Mouse (Mus musculus) limb, embryonic 13.5 days (tissue): ENCODE measurements around the gene Hoxb4. TPM values are rescaled to one million over a fixed set of nuclear protein-coding genes. Genes with fewer than 3 reads are reported as not detected.

Experiments
- ATAC-seq: fragments of 200-750 bp; cut with Nextera tagmentation; 2 replicates; pipeline ENCODE4 v1.8.0; 2017; ENCODE audit warnings: low read depth, moderate number of reproducible peaks, moderate TSS enrichment; ENCODE audit not compliant: low FRiP score
- H3K27ac ChIP-seq: fragments of 300-500 bp; sonication (generic); 2 replicates; pipeline ENCODE4 v1.5.1; 2015; ENCODE audit warnings: inconsistent platforms, mild to moderate bottlenecking, moderate library complexity
- H3K27me3 ChIP-seq: fragments of 300-500 bp; sonication (generic); 2 replicates; pipeline ENCODE4 v1.6.1; 2015; ENCODE audit warnings: mild to moderate bottlenecking, inconsistent platforms
- H3K36me3 ChIP-seq: fragments of 300-500 bp; sonication (generic); 2 replicates; pipeline ENCODE4 v1.6.1; 2015; ENCODE audit warnings: inconsistent platforms, mild to moderate bottlenecking, moderate library complexity
- H3K4me1 ChIP-seq: fragments of 300-500 bp; sonication (generic); 2 replicates; pipeline ENCODE4 v1.6.1; 2015; ENCODE audit warnings: inconsistent platforms
- H3K4me2 ChIP-seq: fragments of 300-500 bp; sonication (generic); replicated peaks from 2 replicates; pipeline ENCODE4 v1.6.1; 2015; ENCODE audit warnings: inconsistent platforms, mild to moderate bottlenecking, moderate library complexity
- H3K4me3 ChIP-seq: fragments of 300-500 bp; sonication (generic); 2 replicates; pipeline ENCODE4 v1.5.1; 2015; ENCODE audit warnings: moderate library complexity, mild to moderate bottlenecking, inconsistent platforms
- H3K9ac ChIP-seq: fragments of 300-500 bp; sonication (generic); 2 replicates; pipeline ENCODE4 v1.6.1; 2015; ENCODE audit warnings: mild to moderate bottlenecking, inconsistent platforms
- H3K9me3 ChIP-seq: fragments of 300-500 bp; sonication (generic); 2 replicates; pipeline ENCODE4 v1.6.1; 2016; ENCODE audit warnings: inconsistent platforms
- WGBS: fragments of 180-500 bp; shearing (Covaris S2); methylation state at CpG from one replicate; pipeline ENCODE4 v1.1.7; 2015; 5-methylcytosine and 5-hydroxymethylcytosine counted together
- polyA plus RNA-seq: library from polyadenylated mRNA; unstranded; fragments of >200 nt; fragmentation: Nextera tagmentation; extraction: Ambion mirVana; gene quantifications from 2 replicates; pipeline ENCODE4 v1.2.1, GENCODE M21; 2015

The Hoxb4 gene
- polyA plus RNA-seq, 1 experiment from 2014 or later, result 0.36 TPM

GRCm38 (mm10) chr11:96334998-96335397 lies 16.9 kb downstream of the Hoxb4 start:
- H3K9me3 ChIP-seq, result no peaks in the 10 kb centered on the region
- WGBS, result 57% methylated on average over 3 of the region's 3 CpGs
- H3K36me3 ChIP-seq, result no peaks in the 10 kb centered on the region
- no peak for ATAC-seq
- H3K4me1 ChIP-seq, result peaks cover 10% of the 10 kb centered on the region
- no peak overlapping the region for H3K9ac ChIP-seq
- no peak overlapping the region for H3K4me3 ChIP-seq
- H3K4me2 ChIP-seq, result no peak overlapping the region
- peaks cover 100% of the 10 kb centered on the region for H3K27me3 ChIP-seq
- no peak overlapping the region for H3K27ac ChIP-seq

DNA sequence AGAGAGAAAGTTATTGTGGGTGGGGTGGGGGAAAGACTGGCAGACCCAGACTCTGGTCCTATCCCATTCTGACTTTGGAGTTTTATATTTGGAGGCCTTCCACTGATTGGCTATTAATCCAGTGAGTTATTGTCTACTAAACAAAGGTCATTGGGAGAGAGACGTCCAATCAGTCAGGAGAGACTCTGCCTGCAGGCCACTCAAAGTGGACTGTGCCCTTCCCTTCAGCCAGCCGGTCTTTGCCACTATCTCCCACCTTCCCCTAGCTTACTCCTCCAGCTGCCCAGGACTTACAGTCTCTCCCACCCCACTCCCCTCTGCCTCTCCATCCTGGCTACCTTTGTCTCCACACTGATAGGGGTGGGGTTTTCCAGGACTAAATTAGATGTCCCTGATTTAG lies 18.5 kb downstream of the Hoxb4 start:
- Histone ChIP-seq H3K27ac (no peak overlapping the region), H3K4me1 (peaks cover 15% of the 10 kb centered on the region), H3K27me3 (peaks cover 98% of the 10 kb centered on the region), H3K9me3 (no peaks in the 10 kb centered on the region), H3K4me2 (no peak overlapping the region), H3K36me3 (no peaks in the 10 kb centered on the region), H3K4me3 (no peak overlapping the region), H3K9ac (no peak overlapping the region)
- 9% methylated on average over 2 of the region's 2 CpGs for WGBS
- ATAC-seq, result no peak

DNA sequence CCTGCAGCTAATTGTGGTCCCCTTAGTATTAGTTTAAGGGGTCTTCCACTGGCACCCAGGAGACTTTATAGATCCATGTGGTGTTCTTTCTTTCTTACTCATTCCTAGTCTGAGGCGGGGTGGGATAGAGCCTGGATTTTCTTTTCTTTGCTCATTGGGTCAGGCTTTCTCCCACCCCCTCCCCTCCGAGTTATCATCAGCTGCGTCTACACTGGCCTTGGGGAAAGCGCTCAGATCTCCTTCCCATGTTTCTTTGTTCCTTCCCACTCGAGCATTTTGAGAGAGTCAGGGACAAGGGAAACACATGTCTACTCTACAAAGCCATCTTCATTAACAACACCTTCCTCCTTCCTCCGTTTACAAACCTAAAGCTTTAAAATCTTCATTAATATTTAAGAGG lies 19.0 kb downstream of the Hoxb4 start:
- Histone ChIP-seq H3K27me3 (peaks cover 98% of the 10 kb centered on the region), H3K36me3 (no peaks in the 10 kb centered on the region), H3K9ac (no peak overlapping the region), H3K27ac (no peak overlapping the region), H3K4me1 (peaks cover 15% of the 10 kb centered on the region), H3K9me3 (no peaks in the 10 kb centered on the region), H3K4me3 (no peak overlapping the region), H3K4me2 (no peak overlapping the region)
- ATAC-seq, result no peak
- 18% methylated on average over 6 of the region's 6 CpGs for WGBS

GRCm38 (mm10) chr11:96338957-96339855 lies 21.1 kb downstream of the Hoxb4 start:
- H3K4me2 ChIP-seq, result no peak overlapping the region
- H3K27me3 ChIP-seq, result peaks cover 98% of the 10 kb centered on the region
- no peak overlapping the region for H3K27ac ChIP-seq
- H3K4me1 ChIP-seq, result peaks cover 6% of the 10 kb centered on the region; the same call in 1 of the 2 replicates
- H3K36me3 ChIP-seq, result no peaks in the 10 kb centered on the region
- no peak overlapping the region for H3K4me3 ChIP-seq
- H3K9ac ChIP-seq, result no peak overlapping the region
- 29% methylated on average over 7 of the region's 7 CpGs for WGBS
- no peak for ATAC-seq
- H3K9me3 ChIP-seq, result no peaks in the 10 kb centered on the region

GRCm38 (mm10) chr11:96340698-96341365 lies 22.8 kb downstream of the Hoxb4 start:
- Histone ChIP-seq H3K36me3 (no peaks in the 10 kb centered on the region), H3K27me3 (peaks cover 98% of the 10 kb centered on the region), H3K9ac (no peak overlapping the region), H3K4me3 (peak overlapping the region; percentile 25), H3K27ac (no peak overlapping the region), H3K9me3 (no peaks in the 10 kb centered on the region), H3K4me1 (peaks cover 16% of the 10 kb centered on the region), H3K4me2 (peak overlapping the region; percentile 52)
- 1% methylated on average over 16 of the region's 36 CpGs for WGBS
- ATAC-seq, result no peak

DNA sequence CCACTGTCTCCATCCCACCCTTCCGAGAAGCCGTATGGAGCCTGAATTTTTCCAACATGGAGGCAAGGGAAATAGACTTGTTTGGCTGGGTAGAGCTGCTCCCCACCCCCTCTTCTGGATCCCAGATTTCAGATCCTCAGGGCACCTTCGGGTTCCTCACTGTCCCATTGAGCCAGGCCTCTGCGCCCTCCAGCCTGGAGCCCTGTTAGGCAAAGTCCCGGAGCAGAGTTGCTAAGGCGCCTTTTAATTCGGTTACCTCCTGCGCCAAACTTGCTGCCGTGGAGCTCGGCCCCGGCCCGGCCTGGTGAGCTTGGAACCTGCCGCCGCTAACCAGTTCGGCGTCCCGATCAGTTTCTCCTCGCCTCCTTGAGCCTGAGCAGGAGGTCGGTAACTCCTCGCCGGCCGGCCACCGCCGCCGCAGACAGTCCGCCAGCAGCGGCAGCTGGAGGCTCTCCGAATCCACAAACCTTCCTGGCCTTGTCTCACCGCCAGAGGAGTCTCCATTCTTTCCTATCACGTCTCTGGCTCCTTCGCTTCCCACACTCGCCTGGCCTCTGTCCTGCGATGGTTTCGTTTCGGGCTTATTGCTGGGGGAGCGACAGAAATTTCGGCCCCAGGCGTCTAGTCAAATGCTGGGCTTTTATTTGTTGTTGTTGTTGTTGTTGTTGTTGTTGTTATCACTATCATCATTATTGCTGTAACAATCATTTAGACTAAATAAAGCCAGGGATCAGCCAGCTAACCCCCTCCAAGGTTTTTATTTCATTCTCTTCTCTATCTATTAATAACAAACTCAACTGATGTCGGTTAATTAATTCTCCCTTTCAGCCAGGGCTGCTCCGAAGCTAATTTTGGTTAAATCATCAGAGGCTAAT lies 23.9 kb downstream of the Hoxb4 start:
- no peak overlapping the region for H3K9ac ChIP-seq
- H3K27ac ChIP-seq, result no peak overlapping the region
- ATAC-seq, result no peak
- H3K9me3 ChIP-seq, result no peaks in the 10 kb centered on the region
- 2% methylated on average over 40 of the region's 40 CpGs for WGBS
- H3K4me1 ChIP-seq, result peaks cover 17% of the 10 kb centered on the region
- H3K4me2 ChIP-seq, result peak overlapping the region; percentile 52
- no peaks in the 10 kb centered on the region for H3K36me3 ChIP-seq
- H3K27me3 ChIP-seq, result peaks cover 98% of the 10 kb centered on the region
- peak overlapping the region; percentile 25 for H3K4me3 ChIP-seq

DNA sequence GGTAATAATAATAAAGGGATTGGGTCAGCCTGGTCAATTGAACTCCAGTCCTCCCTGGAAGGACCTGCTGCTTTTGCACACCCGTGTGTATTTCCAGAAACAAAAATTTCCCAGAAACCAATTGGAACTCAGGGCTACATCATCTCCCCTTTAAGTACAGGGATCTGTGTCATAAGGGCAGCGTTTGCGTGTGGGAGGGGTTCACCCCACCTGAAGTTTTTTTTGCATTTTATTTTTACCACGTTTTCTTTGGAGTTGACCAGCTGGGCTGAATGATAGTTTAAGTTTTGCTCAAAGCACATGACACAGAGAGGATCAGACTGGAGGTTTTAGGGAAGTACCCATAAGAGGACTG lies 24.5 kb downstream of the Hoxb4 start:
- Histone ChIP-seq H3K27me3 (peaks cover 97% of the 10 kb centered on the region), H3K9me3 (no peaks in the 10 kb centered on the region), H3K4me1 (peaks cover 17% of the 10 kb centered on the region), H3K36me3 (no peaks in the 10 kb centered on the region), H3K4me2 (no peak overlapping the region), H3K9ac (no peak overlapping the region), H3K4me3 (no peak overlapping the region), H3K27ac (no peak overlapping the region)
- 8% methylated on average over 4 of the region's 4 CpGs for WGBS
- ATAC-seq, result no peak

GRCm38 (mm10) chr11:96343206-96343745 lies 25.2 kb downstream of the Hoxb4 start:
- Histone ChIP-seq H3K27me3 (peaks cover 96% of the 10 kb centered on the region), H3K27ac (no peak overlapping the region), H3K4me2 (no peak overlapping the region), H3K4me1 (peaks cover 17% of the 10 kb centered on the region), H3K4me3 (no peak overlapping the region), H3K9ac (no peak overlapping the region), H3K36me3 (no peaks in the 10 kb centered on the region), H3K9me3 (no peaks in the 10 kb centered on the region)
- WGBS, result 33% methylated on average over 2 of the region's 2 CpGs
- no peak for ATAC-seq

- Histone ChIP-seq H3K4me3 (no peak overlapping the region), H3K4me1 (peaks cover 17% of the 10 kb centered on the region), H3K9me3 (no peaks in the 10 kb centered on the region), H3K9ac (no peak overlapping the region), H3K27ac (no peak overlapping the region), H3K36me3 (no peaks in the 10 kb centered on the region), H3K27me3 (peaks cover 96% of the 10 kb centered on the region), H3K4me2 (no peak overlapping the region)
- 7% methylated on average over 40 of the region's 40 CpGs for WGBS
- ATAC-seq, result no peak
Observed at GRCm38 (mm10) chr11:96344061-96344877, 26.2 kb downstream of the Hoxb4 start.

DNA sequence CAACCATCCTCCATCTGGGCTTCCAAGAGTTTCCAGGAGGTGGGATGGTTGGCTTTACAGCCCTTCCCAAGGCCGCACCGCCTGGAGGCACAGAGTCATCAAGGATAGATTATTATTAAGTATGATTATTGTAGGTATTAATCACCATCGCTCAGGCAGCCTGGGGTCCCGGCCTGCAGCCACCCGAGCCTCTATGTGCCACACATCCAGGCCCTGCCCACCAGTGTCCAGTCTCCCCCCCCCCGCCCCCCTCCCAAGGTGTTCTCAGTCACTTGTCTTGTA lies 26.8 kb downstream of the Hoxb4 start:
- WGBS, result 7% methylated on average over 6 of the region's 6 CpGs
- H3K4me1 ChIP-seq, result peaks cover 17% of the 10 kb centered on the region

GRCm38 (mm10) chr11:96345220-96345892 lies 27.3 kb downstream of the Hoxb4 start:
- H3K9me3 ChIP-seq, result no peaks in the 10 kb centered on the region
- 3% methylated on average over 39 of the region's 56 CpGs for WGBS
- H3K36me3 ChIP-seq, result no peaks in the 10 kb centered on the region
- 0 out of 2 replicates have a peak overlapping the region, but pooled peaks have one; percentile 35 for H3K9ac ChIP-seq
- no peak overlapping the region for H3K27ac ChIP-seq
- H3K4me2 ChIP-seq, result peak overlapping the region; percentile 56
- peaks cover 17% of the 10 kb centered on the region for H3K4me1 ChIP-seq
- H3K4me3 ChIP-seq, result peak overlapping the region; percentile 28
- H3K27me3 ChIP-seq, result peaks cover 96% of the 10 kb centered on the region
- no peak for ATAC-seq

More for the DNA sequence above, 26.8 kb downstream of the Hoxb4 start:
- H3K27ac ChIP-seq, result no peak overlapping the region
- H3K27me3 ChIP-seq, result peaks cover 96% of the 10 kb centered on the region
- H3K36me3 ChIP-seq, result no peaks in the 10 kb centered on the region
- no peak overlapping the region for H3K9ac ChIP-seq
- H3K4me2 ChIP-seq, result no peak overlapping the region
- no peaks in the 10 kb centered on the region for H3K9me3 ChIP-seq
- H3K4me3 ChIP-seq, result no peak overlapping the region
- ATAC-seq, result no peak
